Mouse (Mus musculus) layer of hippocampus, adult 11-12 months (tissue): Measurements from ENCODE around the gene Arl6.

Experiments used
- DNase-seq: peaks from one replicate; pipeline ENCODE4 v3.0.0; 2022; ENCODE audit warnings: low spot score

Gene Arl6

DNA sequence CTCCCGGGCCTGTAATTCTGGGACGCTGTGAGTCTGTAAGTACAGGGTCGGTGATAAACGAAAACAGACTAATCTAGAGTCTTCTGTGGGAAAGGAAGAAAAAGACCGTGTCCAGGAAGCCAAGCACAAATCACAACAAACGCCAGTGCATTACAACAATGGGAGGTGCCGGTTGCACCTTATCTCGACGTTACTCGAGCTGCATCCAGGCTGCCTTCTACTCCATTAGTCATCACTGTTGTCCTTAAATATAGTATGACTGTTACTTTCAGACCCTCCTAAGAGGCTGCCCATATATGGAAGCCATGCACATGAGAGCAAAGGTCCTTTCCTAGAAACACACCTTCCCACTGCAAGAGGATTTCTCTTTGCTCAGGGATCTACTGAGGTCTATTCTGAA lies 51.4 kb downstream of the Arl6 start:
- DNase-seq: no peak

- DNase-seq: no peak
These were observed 52.3 kb downstream of the Arl6 start for GRCm38 (mm10) chr16:59586911-59587310.

DNA sequence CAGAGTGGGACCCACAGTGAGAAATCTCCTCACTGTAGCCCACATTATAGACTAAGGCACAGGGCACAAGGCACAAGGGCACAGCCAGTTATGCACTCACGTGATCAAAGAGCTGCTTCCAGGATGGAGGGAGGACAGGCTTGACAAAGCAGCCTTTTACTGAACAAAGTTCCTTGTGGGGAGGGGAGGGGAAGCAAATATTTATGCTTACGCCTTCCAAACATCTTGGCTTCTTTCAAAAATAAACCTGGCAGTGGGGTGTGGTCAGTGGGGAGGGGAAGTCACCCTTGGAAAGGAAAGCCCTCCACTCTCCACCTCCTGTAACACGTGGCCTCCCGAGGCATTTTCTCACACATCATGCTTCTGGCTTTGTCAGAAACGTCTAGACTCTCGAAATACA lies 52.9 kb downstream of the Arl6 start:
- DNase-seq: no peak

DNA sequence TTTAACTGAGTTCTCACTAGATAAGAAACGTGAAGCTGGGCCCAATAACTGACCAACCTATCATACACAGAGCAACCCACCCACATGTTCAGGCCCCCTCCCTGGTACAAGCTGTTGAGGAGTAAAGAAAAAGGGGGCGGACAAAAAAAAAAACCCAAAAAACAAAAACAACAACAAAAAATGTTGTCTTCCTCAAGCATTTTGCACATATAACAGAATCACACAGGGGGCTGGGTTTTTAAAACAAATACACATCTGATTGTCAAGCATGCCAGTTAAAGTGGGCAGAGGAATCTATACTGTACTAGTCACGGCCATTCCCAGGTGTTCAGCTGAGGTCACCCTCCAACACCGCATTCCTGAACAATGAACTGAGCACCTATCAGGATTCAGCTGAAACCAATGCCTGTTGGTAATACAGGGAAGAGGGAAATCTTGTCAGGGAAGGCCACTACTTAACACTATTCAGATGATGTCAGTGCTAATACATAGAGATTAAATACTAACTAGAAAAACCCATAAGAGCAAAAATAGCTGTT lies 53.4 kb downstream of the Arl6 start:
- DNase-seq: no peak

- no peak for DNase-seq
These were observed 55.7 kb downstream of the Arl6 start for GRCm38 (mm10) chr16:59583515-59583914.

DNA sequence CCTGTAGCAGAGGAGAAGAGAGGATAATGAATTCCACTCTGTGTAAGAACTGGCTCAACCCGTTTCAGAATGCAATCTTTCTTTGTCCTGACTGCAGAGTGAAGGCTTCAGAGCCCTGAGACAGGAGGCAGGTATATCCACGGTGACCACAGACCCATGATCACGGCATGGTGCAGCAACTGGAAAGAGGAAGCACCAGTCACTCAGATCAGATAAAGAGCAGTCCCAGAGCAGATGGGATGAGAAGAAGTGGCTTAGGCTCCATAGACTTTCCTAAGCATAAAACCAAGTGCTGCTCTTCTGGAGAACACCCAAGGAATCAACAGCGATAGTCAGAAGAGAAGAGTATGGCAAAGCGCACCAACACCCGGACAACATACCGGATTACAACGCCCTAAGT lies 60.0 kb downstream of the Arl6 start:
- DNase-seq: no peak

DNA sequence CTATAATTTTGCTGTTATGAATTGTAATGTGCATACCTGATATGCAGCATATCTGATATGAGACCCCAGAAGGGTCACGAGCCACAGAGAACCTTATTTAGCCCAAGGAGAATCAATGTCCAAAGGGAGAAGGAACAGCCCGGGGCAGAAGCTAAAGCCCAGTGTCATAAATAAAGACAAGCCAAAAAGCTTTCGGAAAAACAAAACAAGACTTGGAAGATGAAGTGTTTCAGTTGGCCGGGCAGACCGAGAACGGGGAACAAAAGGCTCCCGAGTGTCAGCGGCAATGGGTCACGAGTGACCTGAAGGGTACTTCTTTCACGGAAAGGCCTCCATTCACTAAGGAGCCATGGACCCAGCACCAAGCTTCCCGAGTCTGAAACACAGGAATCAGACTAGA lies 65.2 kb downstream of the Arl6 start:
- DNase-seq: no peak

DNA sequence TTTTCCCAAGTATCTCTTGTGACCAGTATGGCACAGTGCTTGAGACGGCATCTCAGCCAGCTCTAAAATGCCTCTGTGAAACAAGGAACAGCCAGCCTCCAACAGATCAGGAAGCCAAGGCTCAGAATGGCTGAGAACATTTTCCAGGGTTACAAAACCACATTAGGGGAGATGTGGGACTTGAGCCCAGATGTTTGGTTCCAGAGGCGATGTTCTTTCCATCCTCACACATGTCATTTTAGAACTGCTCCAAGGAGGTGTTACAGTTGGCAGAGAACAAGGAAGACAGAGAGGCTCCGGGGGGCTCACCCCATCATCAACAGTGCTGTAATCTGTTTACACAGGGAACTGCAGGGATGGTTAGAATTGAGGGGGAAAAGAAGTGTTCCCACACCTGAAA lies 66.5 kb downstream of the Arl6 start:
- DNase-seq: no peak

DNA sequence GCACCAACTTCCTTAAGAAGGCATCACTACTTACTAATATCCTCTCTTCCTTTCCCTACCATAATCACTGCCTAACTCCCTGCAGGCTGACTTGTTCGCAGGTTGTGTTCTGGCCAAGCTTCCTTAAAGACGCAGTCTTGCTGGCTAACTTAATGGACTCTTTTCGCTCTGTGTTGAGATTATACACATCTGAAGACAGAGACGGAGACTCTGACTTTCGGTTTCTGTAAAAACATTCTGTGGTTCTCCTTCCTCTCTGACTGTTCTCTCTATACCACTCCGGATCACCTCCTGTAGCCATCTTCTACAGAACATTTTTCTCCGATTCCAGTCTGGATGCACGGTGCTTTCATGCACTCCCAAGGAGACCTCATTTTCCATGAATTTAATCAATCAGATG lies 68.4 kb downstream of the Arl6 start:
- no peak for DNase-seq

DNA sequence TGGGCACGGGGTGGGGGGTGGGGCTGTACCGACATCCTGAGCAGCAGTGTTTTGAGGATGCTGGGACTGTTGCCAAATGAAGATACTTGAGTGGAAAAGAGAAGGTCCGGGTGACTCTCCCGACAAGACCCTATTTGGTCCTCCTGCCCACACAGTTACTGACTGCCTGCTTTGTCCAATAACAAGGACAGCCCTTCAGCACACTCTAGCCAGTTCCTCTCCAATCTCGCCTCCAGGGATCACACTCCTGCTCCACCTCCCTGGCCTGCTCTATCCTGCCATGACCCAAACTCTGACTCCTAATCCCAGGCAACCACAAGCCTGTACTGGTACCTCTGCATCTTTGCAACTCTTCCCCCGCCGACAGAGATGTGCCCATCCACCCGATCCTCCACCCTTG lies 69.4 kb downstream of the Arl6 start:
- no peak for DNase-seq

DNA sequence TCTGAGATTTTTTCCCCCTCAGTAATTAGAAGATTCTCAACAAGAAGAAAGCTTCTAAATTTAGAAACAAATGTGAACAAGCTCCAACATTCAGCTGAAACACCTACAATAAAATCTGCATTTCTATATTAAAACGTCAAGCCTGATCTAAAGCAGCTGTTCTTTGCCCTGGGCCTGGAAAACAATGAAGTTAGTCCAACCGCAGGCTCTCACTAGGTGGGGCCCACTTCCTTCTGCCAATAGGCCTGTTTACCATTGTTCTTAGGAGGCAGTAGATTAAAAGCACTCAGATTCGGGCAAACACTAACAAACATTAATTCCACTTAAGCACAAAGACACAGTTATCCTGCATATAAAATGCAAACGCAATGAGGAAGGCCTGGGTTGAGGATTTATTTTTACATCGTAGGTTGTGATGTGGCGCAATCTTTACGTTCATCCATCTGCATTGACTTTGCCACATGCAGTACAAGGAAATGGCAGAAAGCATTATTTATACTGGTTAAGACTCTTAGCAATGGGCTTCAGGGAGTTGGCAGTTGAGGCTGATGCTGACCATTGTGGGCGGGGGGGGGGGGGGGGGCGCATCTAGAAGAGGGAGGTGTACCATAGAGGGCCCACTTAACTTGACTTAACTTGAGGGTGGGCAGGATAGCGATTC lies 71.3 kb downstream of the Arl6 start:
- DNase-seq: no peak

DNA sequence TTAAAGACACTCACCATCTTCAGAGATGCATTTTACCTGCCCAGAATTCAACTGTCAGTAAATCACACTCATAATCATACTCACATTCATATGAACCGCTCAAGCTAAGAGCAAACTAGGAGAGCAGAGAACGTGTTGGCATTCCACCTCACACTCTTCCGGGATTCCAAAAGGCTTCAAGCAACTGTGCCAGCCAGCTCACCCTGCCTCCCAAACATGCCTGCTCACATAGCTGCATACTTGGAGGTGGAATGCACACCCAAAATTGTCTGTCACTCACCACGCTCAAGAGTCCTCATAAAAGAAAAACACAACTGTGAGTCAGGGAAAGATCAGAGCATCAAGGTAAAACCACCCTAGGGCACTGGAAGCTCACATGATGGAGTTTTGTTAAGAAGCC lies 72.8 kb downstream of the Arl6 start:
- DNase-seq: no peak

- DNase-seq: no peak
These were observed 73.6 kb downstream of the Arl6 start for GRCm38 (mm10) chr16:59565631-59566030.

DNA sequence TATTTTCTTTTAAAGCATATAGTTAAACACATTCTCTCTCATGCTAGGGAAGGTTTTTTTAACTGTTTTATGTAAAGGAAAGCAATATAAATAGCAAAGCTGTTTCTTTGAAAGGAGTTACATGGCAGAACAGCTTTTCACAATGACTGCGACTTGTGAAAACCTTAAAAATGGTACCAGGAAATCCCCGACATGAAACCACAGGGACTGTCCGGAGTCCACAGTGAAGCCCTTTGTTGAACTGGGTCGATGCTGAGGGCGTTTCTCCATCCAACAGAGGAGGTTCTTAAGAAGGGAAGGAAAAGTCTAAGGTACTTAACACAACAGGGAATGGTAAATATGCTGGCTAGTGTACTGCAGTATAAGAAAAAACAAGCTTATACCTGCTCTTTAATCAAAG lies 75.2 kb downstream of the Arl6 start:
- DNase-seq: no peak
